Mouse (Mus musculus) cerebellum, adult 9-11 months (tissue): ENCODE results near the gene Tspyl1.
A peak's percentile ranks its signal among the peaks of the same experiment; 100 is the strongest.
"Not testable (repeated sequence)": the region's sequence is repeated elsewhere in the genome, so short reads cannot be mapped to it uniquely, and the experiment has no call there.

Experiments
- DNase-seq: peaks from one replicate; pipeline ENCODE4 v3.0.0; 2022

Gene Tspyl1

DNA sequence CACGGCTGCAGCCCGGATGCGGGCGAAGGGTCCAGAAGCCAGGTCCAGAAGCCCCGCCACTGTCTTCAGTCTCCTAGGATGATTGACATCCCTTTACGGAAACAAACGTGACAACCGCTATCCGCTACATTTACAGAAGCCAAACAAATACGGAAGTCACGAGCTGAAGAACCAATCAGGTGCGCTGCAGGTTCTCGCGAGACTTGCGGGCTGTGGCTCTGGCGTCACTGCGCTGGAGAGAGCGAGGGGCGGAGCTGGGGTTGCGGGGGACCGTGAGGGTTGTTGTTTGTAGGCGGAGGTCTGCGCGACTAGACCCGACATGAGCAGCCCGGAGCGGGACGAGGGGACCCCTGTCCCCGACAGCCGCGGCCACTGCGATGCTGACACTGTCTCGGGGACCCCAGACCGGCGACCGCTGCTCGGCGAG, at the start of gene Tspyl1:
TSS of gene Tspyl1 (plus strand) at position 229 of the 427 bp plus-strand sequence.
- DNase-seq = peak; percentile 97

DNA sequence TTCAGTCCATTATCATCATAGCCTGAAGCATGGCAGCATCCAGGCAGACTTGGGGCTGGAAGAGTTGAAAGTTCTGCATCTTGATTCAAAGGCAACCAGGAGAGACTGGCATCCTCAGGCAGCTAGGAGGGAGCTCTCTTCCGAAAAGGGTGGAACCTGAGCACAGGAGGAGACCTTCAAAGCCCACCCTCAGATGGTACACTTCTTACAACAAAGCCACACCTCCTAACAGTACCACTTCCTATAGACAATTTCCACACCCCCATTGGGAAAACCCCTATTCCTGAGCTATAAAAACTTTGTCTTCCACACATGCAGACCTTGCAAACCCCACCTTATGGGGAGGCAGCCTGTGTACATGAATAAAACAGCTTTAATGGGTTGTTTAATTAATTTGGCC, 48.6 kb upstream of the Tspyl1 start:
- DNase-seq = no peak

DNA sequence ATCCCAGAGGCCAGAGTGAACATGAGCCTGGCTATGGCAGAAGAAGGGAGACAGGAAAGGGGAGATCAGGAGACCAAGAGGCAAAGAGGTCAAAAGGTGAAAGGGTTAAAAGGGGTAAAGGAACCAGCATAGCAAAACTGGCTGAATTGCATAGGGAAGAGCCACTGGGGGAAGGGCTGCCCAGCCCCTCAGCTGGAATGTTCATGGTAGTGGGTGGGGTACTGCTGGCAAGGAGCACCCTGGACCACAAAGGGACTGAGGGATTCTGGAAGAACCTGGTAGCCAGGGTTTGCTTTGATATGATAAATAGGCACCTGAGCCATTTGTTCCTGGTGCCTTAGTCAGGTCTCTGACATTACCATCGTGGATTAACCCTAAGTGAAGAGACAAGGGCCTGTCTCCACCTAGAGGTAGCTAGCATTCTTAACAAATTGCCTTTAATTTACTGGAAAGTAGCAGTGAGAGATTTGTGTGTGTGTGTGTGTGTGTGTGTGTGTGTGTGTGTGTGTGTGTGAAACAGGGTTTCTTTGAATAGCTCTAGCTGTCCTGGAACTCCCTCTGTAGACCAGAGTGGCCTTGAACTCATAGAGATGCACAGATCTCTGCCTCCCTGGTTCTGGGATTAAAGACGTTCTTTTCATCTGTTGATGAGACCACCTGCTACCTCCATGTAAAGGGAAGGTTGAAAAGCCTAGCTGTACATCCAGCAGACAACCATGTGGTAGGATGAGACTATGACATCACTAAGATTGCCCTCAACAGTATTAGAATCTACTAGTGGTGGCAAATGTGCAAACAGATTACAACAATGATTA, 47.9 kb upstream of the Tspyl1 start:
- DNase-seq = no peak

DNA sequence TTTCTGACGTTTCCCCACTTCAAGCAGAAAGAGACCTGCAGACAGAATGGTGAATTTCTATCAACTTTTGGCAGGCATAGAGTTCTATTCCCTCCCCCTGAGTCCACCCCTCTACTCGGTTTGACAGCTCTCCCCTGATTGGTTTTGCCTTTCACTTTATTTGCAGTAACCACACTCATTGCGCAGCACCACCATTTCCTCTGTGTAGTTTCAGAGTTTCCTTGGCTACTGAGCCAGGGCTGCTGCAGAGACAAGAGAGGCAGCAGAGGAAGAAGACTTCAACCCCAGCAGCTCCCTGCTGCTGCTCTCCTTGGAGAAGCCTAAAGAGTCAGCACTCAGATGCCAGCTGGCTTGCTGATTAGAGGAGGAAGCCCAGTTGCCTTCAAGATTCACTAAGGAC, 46.6 kb upstream of the Tspyl1 start:
- no peak for DNase-seq

DNA sequence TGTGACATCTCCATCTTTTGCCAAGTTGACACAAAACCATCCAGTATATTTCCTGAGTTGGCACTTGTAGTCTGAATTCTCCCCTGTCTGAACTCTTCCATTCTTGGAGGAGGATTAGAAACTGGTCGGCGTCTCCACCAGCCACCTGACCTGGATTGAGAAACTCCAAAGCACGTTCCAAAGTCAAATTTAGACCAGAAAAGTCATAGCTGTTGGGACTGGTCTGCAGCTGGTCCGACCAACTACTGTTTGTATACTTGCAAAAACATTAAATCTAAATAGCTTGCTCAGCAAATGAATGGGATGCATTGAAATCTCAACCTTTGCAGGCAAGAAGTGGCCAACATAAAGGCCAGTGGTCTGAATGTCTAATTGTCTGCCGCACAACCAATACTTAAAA, 45.4 kb upstream of the Tspyl1 start:
- no peak for DNase-seq

DNA sequence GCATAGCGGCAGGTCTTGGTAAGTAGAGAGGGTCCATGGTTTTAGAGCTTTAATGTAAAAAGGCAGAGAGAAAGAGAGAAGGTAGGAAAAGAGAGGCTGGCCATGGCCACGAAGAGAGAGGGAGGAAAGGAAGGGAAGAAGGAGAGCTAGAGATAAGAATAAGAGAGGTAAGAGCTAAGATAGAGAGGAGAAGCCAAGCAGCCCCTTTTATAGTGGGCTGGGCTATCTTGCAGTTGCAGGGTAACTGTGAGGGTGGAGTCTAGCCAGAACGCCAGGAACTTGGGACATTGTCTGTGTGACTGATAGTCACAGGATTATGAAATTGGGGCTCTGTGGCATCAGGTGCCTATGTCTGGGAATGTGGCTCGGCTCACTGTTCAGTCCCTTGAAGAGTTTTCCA, 43.5 kb upstream of the Tspyl1 start:
- no peak for DNase-seq

DNA sequence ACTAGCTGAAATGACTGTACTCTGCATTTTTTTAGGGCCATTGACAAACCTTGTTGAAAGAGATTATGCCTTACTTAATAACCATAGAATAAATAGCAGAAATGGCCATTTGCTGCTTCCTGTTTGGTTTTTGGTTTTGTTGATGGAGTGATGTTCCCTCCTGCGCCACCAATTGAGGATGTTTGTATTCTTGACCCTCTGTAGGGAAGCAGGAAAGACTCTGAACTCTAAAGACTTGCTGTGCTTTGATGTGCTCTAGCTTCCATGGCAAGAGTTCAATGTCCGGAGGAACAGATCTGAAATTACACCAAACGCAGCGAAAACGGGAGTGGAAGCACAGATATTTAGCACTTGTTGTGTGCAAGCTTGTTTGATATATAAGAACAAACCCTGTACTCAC, 37.2 kb upstream of the Tspyl1 start:
- DNase-seq = no peak

DNA sequence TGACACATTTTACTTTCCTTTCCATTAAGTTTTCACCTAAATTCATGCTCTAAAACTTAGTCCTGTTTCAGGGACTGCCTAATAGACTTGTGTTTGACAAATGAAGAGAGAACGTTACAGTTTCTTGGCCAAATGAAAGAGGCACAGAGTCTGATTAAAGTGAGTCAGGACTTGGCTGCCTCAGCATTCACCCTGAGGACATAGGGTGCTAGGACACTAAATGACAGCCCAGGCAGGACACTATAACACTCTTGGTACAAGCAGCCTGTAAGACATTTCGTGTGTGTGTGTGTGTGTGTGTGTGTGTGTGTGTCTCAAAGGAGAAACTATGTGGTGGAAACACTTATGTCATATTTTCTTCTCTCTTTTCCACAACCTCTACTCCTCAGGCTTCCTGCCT, 35.9 kb upstream of the Tspyl1 start:
- no peak for DNase-seq

DNA sequence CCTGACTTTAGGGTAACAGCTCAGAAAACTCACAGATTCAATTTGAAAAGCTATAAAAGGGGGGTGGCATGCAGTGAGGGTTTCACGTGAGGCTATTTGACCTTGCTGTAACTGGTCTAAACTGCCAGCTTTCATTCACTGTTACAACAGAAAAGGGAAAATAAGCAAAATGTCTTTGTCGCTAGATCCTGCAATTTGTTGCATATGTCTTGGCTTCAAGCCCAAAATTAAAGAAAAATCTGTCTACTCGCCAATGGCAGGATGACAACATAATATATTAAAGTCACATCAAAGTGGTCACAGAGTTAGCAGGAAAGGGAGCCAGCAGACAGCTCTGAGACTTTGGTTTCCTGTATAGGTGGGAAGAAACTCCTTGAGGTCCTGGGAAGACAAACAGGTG, 34.2 kb upstream of the Tspyl1 start:
- no peak for DNase-seq

DNA sequence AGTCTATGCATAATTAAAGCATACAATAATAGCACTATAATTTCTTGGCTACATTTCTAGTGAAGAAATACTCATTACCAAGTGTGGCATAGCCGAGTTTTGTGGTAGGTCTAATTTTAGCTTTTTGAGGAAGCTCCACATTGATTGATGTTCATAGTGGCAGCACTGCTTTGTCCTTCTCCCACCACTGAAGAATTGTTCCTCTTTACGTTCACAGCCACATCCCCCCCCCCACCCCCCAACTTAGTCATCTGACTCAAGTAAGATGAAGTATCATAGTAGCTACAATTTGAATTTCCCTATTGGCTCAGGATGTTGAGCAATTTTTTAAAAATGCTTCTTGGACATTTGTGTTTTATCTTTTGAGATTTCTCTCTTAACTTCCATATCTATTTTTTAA, 32.4 kb upstream of the Tspyl1 start:
- DNase-seq = no peak

DNA sequence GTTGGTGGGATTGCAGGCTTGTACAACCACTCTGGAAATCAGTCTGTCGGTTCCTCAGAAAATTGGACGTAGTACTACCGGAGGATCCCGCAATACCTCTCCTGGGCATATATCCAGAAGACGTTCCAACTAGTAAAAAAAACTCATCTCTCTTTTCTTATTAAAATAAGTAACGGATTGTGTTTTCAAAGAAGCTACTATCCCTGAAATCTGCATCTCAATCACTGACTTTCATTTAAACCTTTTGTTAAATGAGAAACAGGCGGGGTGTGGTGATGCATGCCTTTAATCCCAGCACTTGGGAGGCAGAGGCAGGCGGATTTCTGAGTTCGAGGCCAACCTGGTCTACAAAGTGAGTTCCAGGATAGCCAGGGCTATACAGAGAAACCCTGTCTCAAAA, 29.2 kb upstream of the Tspyl1 start:
- not testable (repeated sequence) for DNase-seq

DNA sequence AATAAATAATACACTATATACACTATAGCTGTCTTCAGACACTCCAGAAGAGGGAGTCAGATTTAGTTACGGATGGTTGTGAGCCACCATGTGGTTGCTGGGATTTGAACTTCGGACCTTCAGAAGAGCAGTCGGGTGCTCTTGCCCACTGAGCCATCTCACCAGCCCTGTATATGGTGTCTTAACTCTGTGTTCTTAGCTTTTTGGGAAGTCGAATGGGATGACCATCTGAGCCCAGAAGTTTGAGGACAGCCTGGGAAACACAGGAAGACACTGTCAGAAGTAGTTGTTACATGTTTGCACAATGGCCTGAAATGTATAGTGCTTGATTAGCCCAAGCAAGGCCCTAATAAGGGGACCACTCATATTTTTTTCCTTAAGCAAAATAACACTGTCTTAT, 16.9 kb upstream of the Tspyl1 start:
- DNase-seq = no peak

DNA sequence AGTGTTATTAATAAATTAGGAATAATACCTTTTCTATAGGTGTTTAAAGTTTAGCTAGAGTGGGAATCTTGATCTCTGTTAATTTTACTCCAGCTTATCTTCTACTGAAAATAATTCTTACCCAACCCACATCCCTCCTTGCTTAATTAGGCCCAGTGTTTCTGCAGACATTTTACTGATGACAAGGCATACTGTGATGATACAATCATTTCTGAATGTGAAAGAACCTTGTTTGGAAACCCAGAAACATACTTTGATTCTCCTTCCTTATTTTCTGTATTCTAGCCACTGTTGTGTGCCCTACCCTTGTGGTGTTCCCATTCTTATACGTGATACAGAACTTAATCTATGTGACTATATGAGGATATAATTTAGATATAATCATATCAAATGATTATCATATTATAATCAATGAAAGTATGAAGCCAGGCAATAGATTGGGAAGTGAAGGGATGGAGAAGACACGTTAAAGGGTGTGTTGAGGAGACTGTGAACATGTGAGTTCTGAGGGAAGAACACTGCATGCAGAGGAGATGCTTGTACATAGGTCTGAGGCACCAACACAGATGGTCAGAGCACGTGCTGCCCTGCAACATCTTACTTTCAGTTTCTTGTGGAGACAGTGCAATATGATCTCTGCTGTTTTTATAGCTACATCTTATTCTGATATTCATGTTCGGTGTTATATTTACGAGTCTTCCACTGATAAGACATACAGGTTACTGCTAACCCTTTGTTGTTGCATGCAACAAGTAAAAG, 14.5 kb upstream of the Tspyl1 start:
- DNase-seq = no peak

DNA sequence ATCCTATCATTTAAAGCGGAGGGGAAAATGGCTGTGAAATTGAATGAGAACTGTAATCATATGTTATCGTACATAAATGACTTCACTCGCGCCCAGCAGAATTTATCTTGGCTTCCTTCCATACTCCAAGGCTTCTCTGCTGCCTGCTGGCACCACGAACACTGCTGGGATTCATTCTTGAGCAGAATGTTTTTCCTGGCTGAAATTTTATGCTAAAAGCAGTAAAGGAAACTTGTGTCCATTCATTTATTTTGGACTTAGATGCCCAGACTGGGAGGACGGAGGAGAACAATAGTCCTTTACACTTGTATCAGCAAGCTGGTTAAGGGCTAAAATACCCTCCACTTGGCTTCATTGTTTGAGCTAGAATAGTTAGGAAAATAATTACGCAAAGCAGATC, 10.3 kb upstream of the Tspyl1 start:
- no peak for DNase-seq

DNA sequence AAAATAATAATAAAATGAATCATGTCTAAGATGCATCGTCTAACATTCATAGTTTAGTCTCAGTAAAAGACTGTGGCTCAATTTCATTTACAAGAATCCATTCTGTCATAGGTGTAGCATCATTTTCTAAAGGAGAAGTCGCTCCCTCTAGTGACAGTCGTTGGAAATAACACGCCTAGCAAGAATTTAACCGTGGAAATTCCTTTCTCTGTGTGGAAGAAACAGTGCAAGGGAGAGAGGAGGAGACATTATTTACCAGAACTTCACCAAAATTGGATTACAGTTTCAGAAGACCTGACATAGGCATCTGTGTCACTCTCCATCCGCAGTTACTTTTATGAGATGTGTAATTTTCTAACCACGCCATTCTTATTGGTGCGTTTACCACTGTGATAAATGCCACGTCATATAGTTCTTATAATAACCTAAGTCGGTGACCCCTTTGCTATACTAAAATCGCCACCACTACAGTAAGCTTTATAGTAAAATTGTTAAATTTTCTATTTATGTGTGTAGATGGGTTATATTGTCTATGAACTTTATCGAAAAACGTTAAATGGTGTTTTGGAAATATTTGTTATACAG, 1.3 kb upstream of the Tspyl1 start:
- peak; percentile 62 for DNase-seq

DNA sequence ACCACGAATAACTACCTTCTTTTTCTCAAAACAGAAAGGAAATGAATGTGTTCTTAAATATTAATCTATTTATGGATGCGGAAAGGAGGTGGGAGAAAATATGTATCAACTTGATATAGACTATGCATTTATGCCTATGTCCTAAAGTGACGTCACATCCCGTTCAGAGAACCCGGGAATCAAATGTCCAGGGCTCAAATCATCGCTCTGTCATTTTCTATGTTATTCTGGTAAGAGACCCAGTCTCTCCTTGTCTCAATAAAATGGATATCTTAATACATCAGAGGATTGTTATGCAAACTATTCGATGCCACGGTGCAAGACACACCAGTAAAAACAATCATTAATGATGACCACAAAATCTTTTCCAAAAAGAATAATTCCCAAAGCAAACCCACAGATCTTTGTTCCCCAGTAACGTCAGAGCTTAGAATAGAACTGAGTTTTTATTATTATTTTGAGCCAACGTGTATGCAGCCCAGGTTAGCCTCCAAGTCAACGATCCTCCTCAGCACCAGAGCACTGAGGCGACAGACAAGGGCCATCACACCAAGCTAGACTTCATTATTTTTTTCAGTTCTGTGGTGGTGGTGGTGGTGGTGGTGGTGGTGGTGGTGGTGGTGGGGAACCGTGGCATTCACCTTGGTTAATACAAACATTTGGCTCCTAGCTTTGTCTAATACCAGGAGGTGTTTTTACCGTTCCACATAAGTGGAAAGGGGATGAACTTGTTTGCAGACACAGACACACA, 604 bp upstream of the Tspyl1 start:
- DNase-seq = peak; percentile 38

DNA sequence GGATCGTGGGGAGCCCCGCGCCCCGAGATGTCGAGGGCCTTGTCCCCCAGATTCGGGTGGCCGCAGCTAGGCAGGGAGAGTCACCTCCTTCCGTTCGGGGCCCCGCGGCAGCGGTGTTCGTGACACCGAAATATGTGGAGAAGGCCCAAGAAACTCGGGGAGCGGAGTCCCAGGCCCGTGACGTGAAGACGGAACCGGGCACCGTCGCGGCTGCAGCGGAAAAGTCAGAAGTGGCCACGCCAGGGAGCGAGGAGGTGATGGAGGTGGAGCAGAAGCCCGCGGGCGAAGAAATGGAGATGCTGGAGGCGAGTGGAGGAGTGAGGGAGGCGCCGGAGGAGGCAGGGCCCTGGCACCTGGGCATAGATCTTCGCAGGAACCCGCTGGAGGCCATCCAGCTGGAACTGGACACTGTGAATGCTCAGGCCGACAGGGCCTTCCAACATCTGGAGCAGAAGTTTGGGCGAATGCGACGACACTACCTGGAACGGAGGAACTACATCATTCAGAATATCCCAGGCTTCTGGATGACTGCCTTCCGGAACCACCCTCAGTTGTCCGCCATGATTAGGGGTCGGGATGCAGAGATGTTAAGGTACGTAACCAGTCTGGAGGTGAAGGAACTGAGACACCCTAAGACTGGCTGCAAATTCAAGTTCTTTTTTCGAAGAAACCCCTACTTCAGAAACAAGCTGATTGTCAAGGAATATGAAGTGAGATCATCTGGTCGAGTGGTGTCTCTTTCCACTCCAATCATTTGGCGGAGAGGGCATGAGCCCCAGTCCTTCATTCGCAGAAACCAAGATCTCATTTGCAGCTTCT, 639 bp downstream of the Tspyl1 start:
- peak; percentile 75 for DNase-seq

DNA sequence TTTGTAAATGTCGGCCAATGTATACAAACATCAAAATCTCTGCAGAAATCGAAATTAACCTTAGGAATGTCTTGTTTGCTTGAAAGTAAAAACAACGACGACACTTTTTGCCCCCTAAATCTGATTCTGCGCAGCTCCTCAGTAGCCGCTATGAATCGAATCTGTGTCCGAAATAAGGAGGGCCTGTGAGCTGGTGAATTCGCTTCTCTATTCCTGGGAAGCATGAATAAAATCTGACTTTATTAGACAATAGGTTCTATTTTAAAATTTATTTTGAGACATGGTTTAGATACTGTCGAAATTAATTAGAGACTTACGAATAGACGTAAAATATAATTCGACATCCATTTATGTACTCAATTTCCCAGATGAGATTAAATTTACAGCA, 14.9 kb downstream of the Tspyl1 start:
- DNase-seq = no peak

DNA sequence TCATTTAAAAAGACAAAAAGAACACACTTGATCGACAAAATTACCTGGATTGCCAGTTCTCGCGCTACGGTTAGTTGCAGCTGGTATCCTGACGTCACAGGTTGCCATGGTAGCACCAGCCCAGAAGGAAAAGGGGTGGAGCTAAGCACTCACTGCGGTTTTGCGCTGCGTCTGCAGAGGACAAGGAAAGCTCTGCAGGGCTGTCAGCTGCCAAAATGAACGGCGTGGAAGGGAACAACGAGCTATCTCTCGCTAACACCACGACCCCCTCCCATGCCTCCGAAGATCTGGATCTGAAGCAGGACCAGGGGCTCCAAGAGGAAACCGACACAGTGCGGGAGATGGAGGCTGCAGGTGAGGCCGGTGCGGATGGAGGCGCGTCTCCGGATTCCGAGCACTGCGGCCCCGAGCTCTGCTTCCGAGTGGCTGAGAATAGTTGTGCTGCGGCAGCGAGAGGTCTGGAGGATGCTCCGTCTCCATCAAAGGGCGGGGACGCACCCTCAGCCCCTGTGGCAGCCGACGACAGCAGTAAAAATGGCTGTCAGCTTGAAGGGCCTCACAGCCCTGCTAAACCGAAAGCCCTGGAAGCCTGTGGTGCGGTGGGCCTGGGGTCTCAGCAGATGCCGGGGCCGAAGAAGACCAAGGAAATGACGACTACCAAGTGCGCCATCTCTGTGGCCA, 15.4 kb downstream of the Tspyl1 start, which contains the start of gene Tspyl4:
TSS of gene Tspyl4 (plus strand) at position 144 of the 681 bp plus-strand sequence.
- peak; percentile 95 for DNase-seq

DNA sequence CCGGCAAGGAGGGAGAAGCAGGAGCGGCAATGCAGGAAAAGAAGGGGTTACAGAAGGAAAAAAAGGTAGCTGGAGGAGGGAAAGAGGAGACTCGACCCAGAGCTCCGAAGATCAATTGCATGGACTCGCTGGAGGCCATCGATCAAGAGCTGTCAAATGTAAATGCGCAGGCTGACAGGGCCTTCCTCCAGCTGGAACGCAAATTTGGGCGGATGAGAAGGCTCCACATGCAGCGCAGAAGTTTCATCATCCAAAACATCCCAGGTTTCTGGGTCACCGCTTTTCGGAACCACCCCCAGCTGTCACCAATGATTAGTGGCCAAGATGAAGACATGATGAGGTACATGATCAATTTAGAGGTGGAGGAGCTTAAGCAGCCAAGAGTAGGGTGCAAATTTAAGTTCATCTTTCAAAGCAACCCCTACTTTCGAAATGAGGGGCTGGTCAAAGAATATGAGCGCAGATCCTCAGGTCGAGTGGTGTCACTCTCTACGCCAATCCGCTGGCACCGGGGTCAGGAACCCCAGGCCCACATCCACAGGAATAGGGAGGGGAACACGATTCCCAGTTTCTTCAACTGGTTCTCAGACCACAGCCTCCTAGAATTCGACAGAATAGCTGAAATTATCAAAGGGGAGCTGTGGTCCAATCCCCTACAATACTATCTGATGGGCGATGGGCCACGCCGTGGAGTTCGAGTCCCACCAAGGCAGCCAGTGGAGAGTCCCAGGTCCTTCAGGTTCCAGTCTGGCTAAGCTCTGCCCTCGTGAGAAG, 16.2 kb downstream of the Tspyl1 start:
- peak; percentile 70 for DNase-seq

DNA sequence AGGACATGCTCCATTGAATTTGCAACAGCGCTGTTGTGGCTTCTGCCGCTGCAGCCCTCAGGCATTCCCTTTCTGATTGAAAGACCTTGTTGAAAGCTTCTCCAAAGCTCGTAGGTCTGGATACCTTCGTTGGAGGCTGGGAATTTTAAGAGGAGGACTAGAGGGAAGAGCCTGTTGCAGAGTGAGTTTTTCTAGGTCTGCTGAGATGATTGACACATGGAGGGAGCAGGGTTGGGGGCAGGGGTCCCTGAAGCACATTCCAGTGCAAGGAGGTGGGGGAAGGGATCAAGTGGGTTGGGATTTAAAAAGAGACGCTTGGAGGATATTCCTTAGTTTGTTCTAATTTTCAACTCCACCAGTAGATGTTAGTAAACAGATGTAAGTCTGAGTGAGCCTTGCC, 18.4 kb downstream of the Tspyl1 start:
- no peak for DNase-seq
